Comparison of ENCODE assay signal across 9 mouse cellular contexts in the genomic region with DNA sequence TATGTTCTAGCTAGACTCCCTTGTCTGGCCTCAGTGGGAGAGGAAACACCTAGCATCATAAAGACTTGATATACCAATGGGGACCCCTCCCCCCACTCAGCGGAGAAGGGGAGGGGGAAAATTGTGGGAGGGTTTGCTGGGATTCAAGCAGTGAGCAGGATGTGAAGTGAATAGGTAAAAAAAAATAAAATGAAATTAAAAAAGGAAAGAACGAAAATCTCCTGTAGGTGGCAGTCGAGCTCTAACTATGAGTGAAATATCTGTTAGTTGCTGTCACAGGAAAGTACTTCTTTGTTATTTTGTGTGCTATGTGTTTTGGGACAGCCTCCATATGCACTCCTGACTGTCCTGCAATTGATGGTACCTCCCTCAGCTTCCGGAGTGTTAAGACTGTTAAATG.
DNase-seq lines count a peak whose midpoint lies in the region; ATAC-seq and TF ChIP-seq lines count a peak whose summit lies in the region.
"Had no signal": no experiment of that assay in that cellular context is flagged by ENCODE, and none has a peak within 500 bp of the region (broad histone marks: within the 10 kb centered on the region; RNA-seq: fewer than 3 reads in every experiment).

No protein-coding gene starts in this region.

- H3K36me3 ChIP-seq in hindbrain, postnatal 0 days (ENCODE audit: insufficient read depth, low read length): no peaks in the 10 kb centered on the region
- H3K36me3 ChIP-seq in neural tube, embryonic 13.5 days: no peaks in the 10 kb centered on the region

- H3K4me1 ChIP-seq in hindbrain, postnatal 0 days (ENCODE audit: insufficient read depth, low read length): no peaks in the 10 kb centered on the region
- H3K4me1 ChIP-seq in neural tube, embryonic 13.5 days (replicated peaks): peaks cover 4% of the 10 kb centered on the region

- WGBS in hindbrain, postnatal 0 days: 16% methylated on average over 4 of the region's 4 CpGs
- WGBS in neural tube, embryonic 13.5 days: 19% methylated on average over 4 of the region's 4 CpGs

- peak; percentile 2 for DNase-seq in cerebellum, adult 9-10 months
- DNase-seq in cerebellum, adult 8-10 months: no peak
- peak; percentile 6 for DNase-seq in lung, postnatal 10 days
- DNase-seq in lung, postnatal 25 days (ENCODE audit: low spot score): no peak
- DNase-seq in hindbrain, postnatal 0 days (ENCODE audit: low spot score): peak; percentile 76
- DNase-seq in testis, postnatal 14 days (ENCODE audit: low spot score): no peak

- no peak overlapping the region for H3K4me3 ChIP-seq in hindbrain, postnatal 0 days (ENCODE audit: low read length)
- no peak overlapping the region for H3K4me3 ChIP-seq in neural tube, embryonic 13.5 days

- TF ChIP-seq CTCF in hindbrain, postnatal 0 days (IDR thresholded peaks at IDR 0.05; ENCODE audit: low read depth): peak; percentile 67

- ATAC-seq in hindbrain, postnatal 0 days: no peak
- no peak for ATAC-seq in neural tube, embryonic 13.5 days (ENCODE audit: low read depth)
- no peak for ATAC-seq in CD4-positive, CD25-positive, alpha-beta regulatory T cell, adult 4 months

- H3K27ac ChIP-seq in hindbrain, postnatal 0 days: no peak overlapping the region
- no peak overlapping the region for H3K27ac ChIP-seq in neural tube, embryonic 13.5 days (replicated peaks)
- H3K27ac ChIP-seq: liver, embryonic 14.5 days had no signal

- no peak overlapping the region for H3K4me2 ChIP-seq in hindbrain, postnatal 0 days (ENCODE audit: low read depth, low read length)
- H3K4me2 ChIP-seq in neural tube, embryonic 13.5 days: no peak overlapping the region

- no peaks in the 10 kb centered on the region for H3K9me3 ChIP-seq in hindbrain, postnatal 0 days (ENCODE audit: low read length)
- no peaks in the 10 kb centered on the region for H3K9me3 ChIP-seq in neural tube, embryonic 13.5 days

- H3K27me3 ChIP-seq in hindbrain, postnatal 0 days (ENCODE audit: insufficient read depth, low read length): no peaks in the 10 kb centered on the region
- H3K27me3 ChIP-seq in neural tube, embryonic 13.5 days: no peaks in the 10 kb centered on the region

- no peak overlapping the region for H3K9ac ChIP-seq in hindbrain, postnatal 0 days (replicated peaks; ENCODE audit: low read length)
- H3K9ac ChIP-seq in neural tube, embryonic 13.5 days: peak overlapping the region; percentile 17; the same call in 1 of the 2 replicates
- H3K9ac ChIP-seq: liver, embryonic 14.5 days had no signal

Comparison
In these comparisons a context has a peak if more than half of its experiments do, and no peak if none do; other contexts are left out.
1. DNase-seq: peak in cerebellum, adult 9-10 months (single experiment), lung, postnatal 10 days (single experiment) and hindbrain, postnatal 0 days (single experiment); none in cerebellum, adult 8-10 months (single experiment), lung, postnatal 25 days (single experiment) and testis, postnatal 14 days (single experiment).